Mouse (Mus musculus): Measurements from ENCODE around the gene Cd79a.
"Not testable (repeated sequence)": the region's sequence is repeated elsewhere in the genome, so short reads cannot be mapped to it uniquely, and the experiment has no call there.

Cd79a gene

GRCm38 (mm10) chr7:24885468-24886307, 11.5 kb upstream of the Cd79a start:
- no peak for DNase-seq (ENCODE audit: low read depth, low spot score)

GRCm38 (mm10) chr7:24886308-24886633, 10.9 kb upstream of the Cd79a start:
- no peak for DNase-seq (ENCODE audit: low read depth, low spot score)

- no peak for DNase-seq (ENCODE audit: low read depth, low spot score)
These were observed 10.1 kb upstream of the Cd79a start for GRCm38 (mm10) chr7:24887096-24887495.

- DNase-seq (ENCODE audit: low read depth, low spot score): no peak
These were observed 7.6 kb upstream of the Cd79a start for GRCm38 (mm10) chr7:24889431-24890220.

GRCm38 (mm10) chr7:24890281-24891216, 6.6 kb upstream of the Cd79a start:
- DNase-seq (ENCODE audit: low read depth, low spot score): peak; percentile 84

GRCm38 (mm10) chr7:24891241-24892124, 5.7 kb upstream of the Cd79a start:
- no peak for DNase-seq (ENCODE audit: low read depth, low spot score)

GRCm38 (mm10) chr7:24892125-24892583, 5.0 kb upstream of the Cd79a start:
- DNase-seq (ENCODE audit: low read depth, low spot score): peak; percentile 27

- DNase-seq (ENCODE audit: low read depth, low spot score): not testable (repeated sequence)
These were observed 1.4 kb upstream of the Cd79a start for GRCm38 (mm10) chr7:24895749-24896148.

- no peak for DNase-seq (ENCODE audit: low read depth, low spot score)
These were observed 912 bp upstream of the Cd79a start for GRCm38 (mm10) chr7:24896269-24896668.

- no peak for DNase-seq (ENCODE audit: low read depth, low spot score)
These were observed 778 bp downstream of the Cd79a start for GRCm38 (mm10) chr7:24897959-24898358.

GRCm38 (mm10) chr7:24901114-24901513, 3.9 kb downstream of the Cd79a start:
- no peak for DNase-seq (ENCODE audit: low read depth, low spot score)

GRCm38 (mm10) chr7:24901842-24902241, 4.7 kb downstream of the Cd79a start:
- DNase-seq (ENCODE audit: low read depth, low spot score): peak; percentile 81

- no peak for DNase-seq (ENCODE audit: low read depth, low spot score)
These were observed 5.1 kb downstream of the Cd79a start for GRCm38 (mm10) chr7:24902264-24902629.

- peak; percentile 89 for DNase-seq (ENCODE audit: low read depth, low spot score)
These were observed 5.7 kb downstream of the Cd79a start, which contains the start of gene Arhgef1 for GRCm38 (mm10) chr7:24902630-24903443. Gene Arhgef1, plus strand, starts transcription at chr7:24902912.

GRCm38 (mm10) chr7:24903444-24903825, 6.3 kb downstream of the Cd79a start:
- no peak for DNase-seq (ENCODE audit: low read depth, low spot score)

- DNase-seq (ENCODE audit: low read depth, low spot score): peak; percentile 97
These were observed 6.9 kb downstream of the Cd79a start for GRCm38 (mm10) chr7:24904070-24904483.

GRCm38 (mm10) chr7:24904936-24905335, 7.8 kb downstream of the Cd79a start:
- DNase-seq (ENCODE audit: low read depth, low spot score): peak; percentile 79

GRCm38 (mm10) chr7:24906551-24906950, 9.4 kb downstream of the Cd79a start:
- DNase-seq (ENCODE audit: low read depth, low spot score): no peak

GRCm38 (mm10) chr7:24907211-24907748, 10.1 kb downstream of the Cd79a start:
- peak; percentile 89 for DNase-seq (ENCODE audit: low read depth, low spot score)

Measured in CD4-positive helper T cell, adult 2 months (primary cell).